Mouse (Mus musculus) liver, postnatal 0 days (tissue): ENCODE results near the gene Gm9918.

Source experiments
- CTCF ChIP-seq: sonication (generic); IDR thresholded peaks from 2 replicates; pipeline ENCODE4 v1.5.1; 2016; ENCODE audit warnings: antibody characterized with exemption, low read depth
- EP300 ChIP-seq: IDR thresholded peaks from 2 replicates; pipeline ENCODE4 v1.6.1; 2016; ENCODE audit warnings: antibody characterized with exemption, low read depth, mild to moderate bottlenecking

- TF ChIP-seq CTCF (no peak), EP300 (no peak)
Measured at GRCm38 (mm10) chr15:102238543-102239259, 31.7 kb upstream of the Gm9918 start.
